Mouse (Mus musculus): ENCODE measurements around the gene Cc2d2b. TPM values are rescaled to one million over a fixed set of nuclear protein-coding genes. Genes with fewer than 3 reads are reported as not detected.

Cc2d2b gene
- polyA plus RNA-seq, 1 experiment = 3.9 TPM

DNA sequence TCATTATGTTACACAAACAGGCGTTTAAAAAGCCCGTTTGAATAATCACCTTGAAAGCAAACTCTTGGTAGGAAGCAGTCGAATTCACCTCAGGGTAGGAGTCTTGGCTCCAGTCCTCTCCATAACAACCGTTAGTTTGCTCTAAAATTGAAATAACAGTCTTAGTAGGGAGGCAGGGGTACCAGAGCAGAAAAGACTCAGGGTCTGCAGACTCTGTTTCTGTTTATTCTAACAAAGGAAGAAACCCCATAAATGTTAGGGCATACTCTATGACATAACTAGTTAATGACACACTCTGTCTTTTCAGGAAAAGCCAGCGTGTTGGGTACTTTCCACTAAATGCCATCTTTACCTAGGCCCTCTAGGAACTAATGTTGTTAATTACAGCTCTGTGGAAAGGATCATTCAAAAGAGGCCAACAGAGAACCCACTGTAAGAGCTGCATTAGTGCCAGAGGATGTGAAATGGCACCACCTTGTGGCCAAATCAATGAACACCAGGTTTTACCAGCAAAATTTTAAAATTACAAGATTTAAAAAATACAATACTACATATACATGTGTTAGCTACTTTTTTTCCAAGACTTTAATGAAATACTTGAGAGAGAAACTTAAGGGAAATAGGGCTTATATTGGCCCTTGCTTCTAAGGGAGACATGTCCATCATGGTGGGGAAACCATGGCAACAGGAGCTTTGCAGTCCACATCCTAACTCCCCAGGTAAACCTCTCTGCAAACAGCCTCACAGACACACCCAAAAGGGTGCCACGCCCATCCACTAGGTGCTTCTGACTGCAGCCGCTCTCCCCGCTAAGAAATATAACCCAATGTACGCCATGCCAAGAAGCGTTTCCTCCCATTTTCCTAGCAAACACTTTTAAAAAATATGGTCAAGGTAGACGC lies 26.2 kb upstream of the Cc2d2b start:
- WGBS = 70% methylated on average over 11 of the region's 11 CpGs
- no peak for TF ChIP-seq POLR2A (IDR thresholded peaks at IDR 0.05; ENCODE audit: borderline replicate concordance, control insufficient read depth, low read depth, low read length)
- TF ChIP-seq CTCF (IDR thresholded peaks at IDR 0.05; ENCODE audit: control insufficient read depth, insufficient read depth, low read length) = peak; percentile 42; the same call in 1 of the 2 replicates

DNA sequence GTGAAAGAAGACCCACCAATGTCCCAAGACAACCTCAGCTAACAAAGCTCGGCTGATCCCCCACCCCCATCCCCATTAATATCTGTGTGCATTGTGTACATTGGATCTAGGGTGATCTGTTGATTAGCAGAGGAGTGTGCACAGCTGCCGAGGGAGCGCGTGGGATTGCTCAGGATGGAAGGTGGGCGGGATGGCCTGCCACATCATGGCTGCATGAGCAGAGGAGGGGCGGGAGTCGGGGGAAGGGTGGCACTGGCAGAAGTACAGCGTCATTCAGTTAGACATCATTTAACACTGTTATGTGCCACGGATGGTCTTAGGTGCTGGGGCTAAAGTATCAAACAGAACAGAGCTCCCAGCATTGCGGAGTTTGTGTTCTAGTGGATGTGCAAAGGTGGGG lies 25.0 kb upstream of the Cc2d2b start:
- 86% methylated on average over 10 of the region's 10 CpGs for WGBS
- H3K4me3 ChIP-seq (replicated peaks; ENCODE audit: control insufficient read depth, low read depth, low read length) = no peak overlapping the region
- H3K27ac ChIP-seq (ENCODE audit: control insufficient read depth, insufficient read depth, low read depth, low read length, poor library complexity) = no peak overlapping the region
- TF ChIP-seq CTCF (IDR thresholded peaks at IDR 0.05; ENCODE audit: control insufficient read depth, insufficient read depth, low read length) (no peak), POLR2A (IDR thresholded peaks at IDR 0.05; ENCODE audit: borderline replicate concordance, control insufficient read depth, low read depth, low read length) (no peak)
- H3K4me1 ChIP-seq (ENCODE audit: control insufficient read depth, insufficient read depth, low read length) = peaks cover 1% of the 10 kb centered on the region; the same call in 1 of the 2 replicates

More for the DNA sequence above, 26.2 kb upstream of the Cc2d2b start:
- Histone ChIP-seq H3K4me1 (ENCODE audit: control insufficient read depth, insufficient read depth, low read length) (no peaks in the 10 kb centered on the region), H3K4me3 (replicated peaks; ENCODE audit: control insufficient read depth, low read depth, low read length) (no peak overlapping the region), H3K27ac (ENCODE audit: control insufficient read depth, insufficient read depth, low read depth, low read length, poor library complexity) (no peak overlapping the region)

DNA sequence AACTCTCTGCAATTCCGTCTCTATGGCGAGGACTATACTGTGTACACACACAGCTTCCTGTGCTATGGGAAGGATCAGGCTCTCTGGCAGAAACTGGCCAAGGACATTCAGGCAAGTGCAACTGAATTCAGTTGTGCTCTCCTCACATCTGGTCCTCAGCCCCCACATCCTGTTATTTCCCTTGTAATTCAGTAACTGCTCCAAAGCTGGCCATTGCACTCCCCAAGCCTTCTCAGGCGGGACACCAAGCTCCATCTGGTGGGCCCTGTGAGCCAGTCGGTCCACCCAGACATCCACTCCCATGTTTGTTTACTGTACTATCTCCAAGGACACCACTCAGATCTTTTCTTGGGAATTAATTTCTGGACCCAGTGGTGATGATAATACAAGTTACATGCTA lies 22.4 kb upstream of the Cc2d2b start:
- no peak overlapping the region for H3K4me3 ChIP-seq (replicated peaks; ENCODE audit: control insufficient read depth, low read depth, low read length)
- TF ChIP-seq CTCF (IDR thresholded peaks at IDR 0.05; ENCODE audit: control insufficient read depth, insufficient read depth, low read length) (no peak), POLR2A (IDR thresholded peaks at IDR 0.05; ENCODE audit: borderline replicate concordance, control insufficient read depth, low read depth, low read length) (no peak)
- WGBS = 86% methylated on average over 4 of the region's 4 CpGs
- no peak overlapping the region for H3K27ac ChIP-seq (ENCODE audit: control insufficient read depth, insufficient read depth, low read depth, low read length, poor library complexity)
- peaks cover 2% of the 10 kb centered on the region; the same call in 1 of the 2 replicates for H3K4me1 ChIP-seq (ENCODE audit: control insufficient read depth, insufficient read depth, low read length)

DNA sequence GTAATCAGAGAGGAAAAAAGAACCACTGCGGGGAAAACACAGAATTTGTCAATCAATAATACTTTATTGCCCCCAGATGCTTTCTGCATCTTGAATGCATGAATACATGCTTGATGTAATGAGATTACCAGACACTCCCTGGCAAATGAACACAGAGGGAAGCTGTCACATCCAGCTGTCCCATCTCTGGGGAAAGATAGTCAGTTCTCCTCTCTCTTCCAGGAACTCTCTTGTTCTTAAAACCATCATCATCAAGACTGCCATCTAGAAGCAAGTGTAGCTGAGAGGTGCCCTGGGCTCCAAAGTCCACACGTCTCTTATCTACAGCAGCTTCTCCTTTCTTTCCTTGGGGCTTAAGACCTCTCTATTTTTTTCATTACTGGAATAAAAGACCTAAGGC lies 21.9 kb upstream of the Cc2d2b start:
- TF ChIP-seq CTCF (IDR thresholded peaks at IDR 0.05; ENCODE audit: control insufficient read depth, insufficient read depth, low read length) (no peak), POLR2A (IDR thresholded peaks at IDR 0.05; ENCODE audit: borderline replicate concordance, control insufficient read depth, low read depth, low read length) (no peak)
- peaks cover 2% of the 10 kb centered on the region; the same call in 1 of the 2 replicates for H3K4me1 ChIP-seq (ENCODE audit: control insufficient read depth, insufficient read depth, low read length)
- no peak overlapping the region for H3K4me3 ChIP-seq (replicated peaks; ENCODE audit: control insufficient read depth, low read depth, low read length)
- WGBS = 73% methylated on average over 2 of the region's 2 CpGs
- no peak overlapping the region for H3K27ac ChIP-seq (ENCODE audit: control insufficient read depth, insufficient read depth, low read depth, low read length, poor library complexity)

DNA sequence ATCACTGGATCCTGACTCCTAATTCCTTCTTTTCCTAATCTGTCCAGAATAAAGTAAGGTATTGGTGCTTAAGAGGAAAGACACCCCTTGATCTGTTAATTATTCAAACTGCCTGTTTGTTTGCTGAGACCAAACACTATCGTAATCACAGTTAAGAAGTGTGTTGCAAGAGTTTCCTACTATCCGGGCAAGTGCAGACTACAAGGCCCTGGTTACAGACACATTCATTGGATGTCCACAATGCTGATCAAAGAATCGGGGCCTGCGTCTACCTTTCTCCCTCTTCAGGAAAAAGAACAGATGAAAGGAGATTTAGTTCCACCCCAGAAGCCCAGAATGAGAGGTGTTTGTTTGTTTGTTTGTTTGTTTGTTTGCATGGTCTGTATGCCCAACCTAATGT lies 20.3 kb upstream of the Cc2d2b start:
- WGBS = 51% methylated on average over 4 of the region's 4 CpGs
- Histone ChIP-seq H3K4me1 (ENCODE audit: control insufficient read depth, insufficient read depth, low read length) (peaks cover 2% of the 10 kb centered on the region; the same call in 1 of the 2 replicates), H3K27ac (ENCODE audit: control insufficient read depth, insufficient read depth, low read depth, low read length, poor library complexity) (no peak overlapping the region), H3K4me3 (replicated peaks; ENCODE audit: control insufficient read depth, low read depth, low read length) (no peak overlapping the region)
- TF ChIP-seq CTCF (IDR thresholded peaks at IDR 0.05; ENCODE audit: control insufficient read depth, insufficient read depth, low read length) (no peak), POLR2A (IDR thresholded peaks at IDR 0.05; ENCODE audit: borderline replicate concordance, control insufficient read depth, low read depth, low read length) (no peak)

DNA sequence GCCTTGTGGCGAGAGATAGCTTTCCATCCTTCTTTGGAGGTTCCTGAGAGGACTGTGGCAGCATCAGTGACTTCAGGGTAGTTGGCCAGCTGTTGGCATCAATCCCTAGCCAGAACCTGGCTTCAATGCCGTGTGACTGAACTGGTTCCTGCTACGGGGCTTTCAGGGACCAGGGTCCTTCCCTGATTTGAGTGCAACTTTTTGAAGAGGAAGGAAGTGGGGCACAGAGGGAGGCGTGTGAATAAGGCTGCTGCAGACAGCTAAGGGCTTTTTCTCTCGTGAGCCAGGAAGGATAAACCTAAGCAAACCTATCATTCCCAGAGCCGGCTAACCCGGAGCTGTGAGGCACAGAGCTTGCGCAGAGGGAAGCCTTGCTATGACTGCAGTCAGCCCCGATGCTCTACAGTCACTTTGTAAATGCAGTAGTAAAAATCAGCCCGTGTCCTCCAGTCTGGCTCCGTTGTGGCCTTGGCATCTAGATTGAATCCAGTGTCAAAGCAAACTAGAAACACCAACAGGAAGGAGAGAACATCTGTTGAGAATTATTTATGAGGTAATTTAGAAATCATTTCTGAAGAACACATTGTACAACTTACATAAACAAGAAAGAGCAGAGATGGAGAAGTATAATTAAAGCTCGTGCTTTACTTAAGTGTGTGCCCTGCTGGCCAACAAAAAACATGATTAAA lies 19.7 kb upstream of the Cc2d2b start:
- Histone ChIP-seq H3K4me1 (ENCODE audit: control insufficient read depth, insufficient read depth, low read length) (peaks cover 2% of the 10 kb centered on the region; the same call in 1 of the 2 replicates), H3K27ac (ENCODE audit: control insufficient read depth, insufficient read depth, low read depth, low read length, poor library complexity) (no peak overlapping the region), H3K4me3 (replicated peaks; ENCODE audit: control insufficient read depth, low read depth, low read length) (no peak overlapping the region)
- no peak for TF ChIP-seq POLR2A (IDR thresholded peaks at IDR 0.05; ENCODE audit: borderline replicate concordance, control insufficient read depth, low read depth, low read length)
- TF ChIP-seq CTCF (IDR thresholded peaks at IDR 0.05; ENCODE audit: control insufficient read depth, insufficient read depth, low read length) = no peak
- 16% methylated on average over 12 of the region's 12 CpGs for WGBS

DNA sequence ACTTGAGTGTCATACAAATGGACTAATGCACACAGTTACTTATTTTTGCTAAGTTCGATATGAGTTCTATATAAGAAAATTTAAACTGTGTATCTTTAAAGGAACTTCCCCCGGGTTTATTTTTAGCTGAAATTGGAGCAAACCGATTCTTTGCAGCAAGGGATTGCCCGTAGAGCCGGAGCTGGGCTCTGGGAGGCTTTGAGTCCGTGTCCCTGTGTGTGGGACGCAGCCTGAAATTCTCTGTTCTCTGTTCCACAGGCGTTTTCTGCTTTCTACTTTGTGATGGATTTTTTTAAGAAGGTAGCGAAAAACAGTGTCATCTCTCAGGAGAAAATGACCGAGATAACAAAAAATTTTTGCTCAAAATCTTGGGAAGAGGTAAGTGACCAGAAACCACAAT lies 15.1 kb upstream of the Cc2d2b start:
- WGBS = 78% methylated on average over 10 of the region's 10 CpGs
- Histone ChIP-seq H3K27ac (ENCODE audit: control insufficient read depth, insufficient read depth, low read depth, low read length, poor library complexity) (no peak overlapping the region), H3K4me3 (replicated peaks; ENCODE audit: control insufficient read depth, low read depth, low read length) (no peak overlapping the region), H3K4me1 (ENCODE audit: control insufficient read depth, insufficient read depth, low read length) (peaks cover 2% of the 10 kb centered on the region; the same call in 1 of the 2 replicates)
- no peak for TF ChIP-seq POLR2A (IDR thresholded peaks at IDR 0.05; ENCODE audit: borderline replicate concordance, control insufficient read depth, low read depth, low read length)
- no peak for TF ChIP-seq CTCF (IDR thresholded peaks at IDR 0.05; ENCODE audit: control insufficient read depth, insufficient read depth, low read length)

DNA sequence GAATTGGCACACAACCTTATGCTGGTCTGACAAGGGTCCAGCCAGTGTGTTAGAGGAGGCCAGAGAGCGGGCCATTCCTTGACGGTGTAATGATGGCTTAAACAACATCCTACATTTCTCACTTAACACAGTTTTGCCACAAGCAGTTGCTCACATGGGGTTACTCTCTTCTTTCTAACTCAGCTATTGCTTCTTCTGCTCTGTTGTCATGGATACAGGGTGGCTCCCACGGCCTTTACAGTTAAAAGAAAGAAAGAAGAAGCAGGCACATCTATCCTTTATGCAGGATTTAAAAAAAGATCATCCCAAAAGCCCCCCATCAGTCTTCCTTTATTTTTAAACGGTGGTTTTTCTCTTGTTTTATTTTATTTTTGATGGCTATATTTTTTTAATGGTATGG lies 14.7 kb upstream of the Cc2d2b start:
- WGBS = 66% methylated on average over 4 of the region's 4 CpGs
- Histone ChIP-seq H3K4me1 (ENCODE audit: control insufficient read depth, insufficient read depth, low read length) (no peaks in the 10 kb centered on the region; the same call in 1 of the 2 replicates), H3K27ac (ENCODE audit: control insufficient read depth, insufficient read depth, low read depth, low read length, poor library complexity) (no peak overlapping the region), H3K4me3 (replicated peaks; ENCODE audit: control insufficient read depth, low read depth, low read length) (no peak overlapping the region)
- TF ChIP-seq CTCF (IDR thresholded peaks at IDR 0.05; ENCODE audit: control insufficient read depth, insufficient read depth, low read length) (no peak), POLR2A (IDR thresholded peaks at IDR 0.05; ENCODE audit: borderline replicate concordance, control insufficient read depth, low read depth, low read length) (no peak)
